Mouse (Mus musculus) lung, adult 2 months (tissue): ENCODE data around the gene Cnbd2.

Experiments
- CTCF ChIP-seq: fragments of 200-500 bp; IDR thresholded peaks from 2 replicates; pipeline ENCODE4 v1.5.1; 2011; ENCODE audit warnings: mild to moderate bottlenecking, low read length, control low read depth; ENCODE audit not compliant: insufficient read depth
- POLR2A ChIP-seq: fragments of 200-500 bp; IDR thresholded peaks from 2 replicates; pipeline ENCODE4 v1.6.1; 2011; ENCODE audit warnings: low read depth, mild to moderate bottlenecking, control low read depth, low read length, borderline replicate concordance; ENCODE audit errors: extremely low read depth

DNA sequence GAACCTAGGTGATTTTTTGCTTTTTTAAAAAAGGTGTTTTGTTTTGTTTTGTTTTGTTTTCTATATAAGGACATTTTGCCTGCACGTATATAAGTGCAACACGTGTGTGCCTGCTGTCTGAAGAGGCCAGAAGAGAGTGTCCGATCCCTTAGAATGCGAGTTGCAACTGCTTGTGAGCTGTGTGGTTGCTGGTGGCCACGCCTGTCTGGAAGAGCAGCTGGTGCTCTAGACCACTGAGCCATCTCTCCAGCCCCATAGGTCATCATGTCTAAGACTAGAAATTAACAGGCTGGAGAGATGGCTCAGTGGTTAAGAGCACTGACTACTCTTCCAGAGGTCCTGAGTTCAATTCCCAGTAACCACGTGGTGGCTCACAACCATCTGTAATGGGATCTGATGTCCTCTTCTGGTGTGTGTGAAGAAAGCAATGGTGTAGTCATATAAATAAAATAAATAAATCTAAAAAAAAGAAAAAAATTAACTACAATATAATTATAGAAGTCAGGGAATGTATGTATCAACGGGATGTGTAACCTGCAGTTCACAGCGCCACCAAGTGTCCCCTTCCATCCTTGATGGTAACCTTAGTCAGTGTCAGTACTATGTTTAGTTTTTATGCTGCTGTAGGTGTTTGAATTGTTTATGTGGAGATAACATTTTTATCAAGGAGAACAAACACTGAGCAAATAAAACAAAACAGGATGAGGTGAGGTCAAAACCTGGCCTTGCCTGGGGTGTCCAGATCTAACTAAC lies 40.5 kb downstream of the Cnbd2 start:
- TF ChIP-seq CTCF (no peak), POLR2A (no peak)
